Mouse (Mus musculus) kidney, adult 2 months (tissue): ENCODE results near the gene Rtn4rl1. TPM values are rescaled to one million over a fixed set of nuclear protein-coding genes. Genes with fewer than 3 reads are reported as not detected.

ENCODE experiments used
- DNase-seq: peaks from one replicate; pipeline ENCODE4 v3.0.0; 2021
- H3K27ac ChIP-seq: fragments of 200-500 bp; 2 replicates; pipeline ENCODE4 v1.5.1; 2012; ENCODE audit warnings: low read depth, low read length, control low read depth, inconsistent platforms; ENCODE audit not compliant: insufficient read depth
- H3K27me3 ChIP-seq: fragments of 200-500 bp; replicated peaks from 2 replicates; pipeline ENCODE4 v1.6.1; 2012; ENCODE audit warnings: mild to moderate bottlenecking, moderate library complexity, low read length, inconsistent platforms; ENCODE audit not compliant: control insufficient read depth, insufficient read depth
- H3K36me3 ChIP-seq: fragments of 200-500 bp; 2 replicates; pipeline ENCODE4 v1.6.1; 2012; ENCODE audit warnings: mild to moderate bottlenecking, moderate library complexity, low read length, inconsistent platforms; ENCODE audit not compliant: control insufficient read depth, insufficient read depth
- H3K4me1 ChIP-seq: fragments of 200-500 bp; 2 replicates; pipeline ENCODE4 v1.6.1; 2011; ENCODE audit warnings: low read length; ENCODE audit not compliant: control insufficient read depth, insufficient read depth
- H3K4me3 ChIP-seq: fragments of 200-500 bp; 2 replicates; pipeline ENCODE4 v1.5.1; 2011; ENCODE audit warnings: mild to moderate bottlenecking, low read depth, low read length, control low read depth; ENCODE audit not compliant: insufficient read depth
- CTCF ChIP-seq: fragments of 200-500 bp; conservative IDR thresholded peaks from 2 replicates; pipeline ENCODE4 v1.5.1; 2011; ENCODE audit warnings: low read depth, mild to moderate bottlenecking, control low read depth, low read length, moderate library complexity, mixed read lengths; ENCODE audit not compliant: insufficient read depth, insufficient read length
- POLR2A ChIP-seq: fragments of 200-500 bp; IDR thresholded peaks from one replicate; pipeline ENCODE4 v1.6.1; 2011; ENCODE audit warnings: low read depth, low read length, control low read depth
- WGBS: fragments of 180-500 bp; shearing (Covaris S2); methylation state at CpG from one replicate; pipeline ENCODE4 v1.1.7; 2018; 5-methylcytosine and 5-hydroxymethylcytosine counted together
- polyA plus RNA-seq: library from polyadenylated mRNA; depleted of rRNA; stranded (reverse); fragments of >200 nt; gene quantifications from 2 replicates; pipeline ENCODE4 v1.2.3, GENCODE M21; 2012

Gene Rtn4rl1
- polyA plus RNA-seq, 1 experiment, result 11.3 TPM

DNA sequence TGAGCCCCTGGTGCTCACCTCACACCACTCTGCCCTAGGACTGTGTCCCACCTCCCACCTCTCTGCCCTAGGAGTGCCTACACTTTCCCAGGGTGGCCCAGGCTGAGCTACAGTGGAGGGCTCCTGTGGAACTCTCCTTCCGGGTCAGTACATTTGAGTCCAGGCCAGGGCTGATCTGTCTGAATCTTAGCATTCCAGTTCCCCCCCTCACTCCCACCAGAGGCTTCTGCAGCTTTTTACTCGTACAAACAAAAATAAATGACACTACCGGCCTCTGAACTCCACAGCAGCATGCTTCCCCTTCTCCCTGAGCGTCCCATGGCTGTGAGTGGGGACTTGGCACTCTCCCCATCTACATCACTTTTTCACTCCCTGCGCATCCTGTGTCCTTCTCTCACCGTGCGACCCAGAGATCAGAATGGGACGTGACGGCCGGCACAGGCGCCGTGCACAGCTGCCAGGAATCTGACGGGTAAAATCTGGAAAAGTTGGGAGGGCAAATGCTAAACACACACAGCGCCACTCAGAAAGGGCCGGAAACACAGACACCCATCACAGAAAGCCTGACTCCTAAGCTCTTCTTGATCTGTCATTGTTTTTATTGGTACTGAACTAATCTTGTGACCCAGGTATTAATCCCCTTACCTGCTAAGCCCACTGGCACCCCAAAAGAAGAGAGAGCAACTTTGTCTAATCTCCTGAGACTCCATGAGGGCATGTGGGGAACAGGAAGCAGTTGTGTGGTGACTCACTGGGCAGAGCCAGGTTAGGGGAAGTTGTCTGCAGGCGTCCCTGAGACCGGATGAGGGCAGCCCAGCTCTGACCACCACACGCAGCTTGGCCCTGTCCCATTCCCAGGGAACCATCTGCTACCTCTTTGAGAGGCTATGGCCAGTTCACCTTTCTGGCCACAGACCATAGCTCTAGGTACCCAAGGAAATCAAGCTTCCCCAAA is 40.7 kb upstream of the Rtn4rl1 start:
- Histone ChIP-seq H3K36me3 (0 out of 2 replicates have a peak, but pooled peaks cover 2% of the 10 kb centered on the region), H3K27me3 (no peaks in the 10 kb centered on the region), H3K4me1 (peaks cover 12% of the 10 kb centered on the region; the same call in 1 of the 2 replicates), H3K4me3 (no peak overlapping the region), H3K27ac (peak overlapping the region; percentile 95)
- TF ChIP-seq CTCF (no peak), POLR2A (no peak)
- WGBS, result 61% methylated on average over 18 of the region's 18 CpGs
- peak; percentile 70 for DNase-seq

DNA sequence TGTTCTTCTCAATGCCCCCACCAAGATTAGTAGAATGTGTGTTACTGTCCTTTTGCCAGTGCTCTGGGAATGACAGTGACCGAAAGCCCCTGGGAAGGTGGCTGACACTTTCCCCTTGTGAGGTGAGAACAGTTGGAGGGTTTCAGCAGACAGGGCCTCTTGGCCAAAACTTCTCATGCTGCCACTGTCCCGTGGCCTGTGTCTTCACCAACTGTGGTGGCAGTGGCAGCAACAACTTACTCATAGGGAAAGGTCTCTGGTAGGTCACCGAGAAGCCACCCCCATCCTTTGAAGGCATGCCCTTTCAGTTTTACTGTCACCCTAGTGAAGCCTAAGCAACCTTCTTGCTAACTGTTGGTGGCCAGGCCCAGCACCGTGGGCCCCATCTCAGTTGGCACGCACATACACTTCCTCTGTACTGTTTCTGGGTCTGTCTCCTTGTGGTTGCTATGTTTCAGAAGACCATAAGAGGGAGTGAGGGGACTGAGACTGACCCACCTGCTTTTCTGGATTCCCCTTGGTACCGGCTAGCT is 39.5 kb upstream of the Rtn4rl1 start:
- H3K27ac ChIP-seq, result no peak overlapping the region
- peaks cover 10% of the 10 kb centered on the region; the same call in 1 of the 2 replicates for H3K4me1 ChIP-seq
- H3K4me3 ChIP-seq, result no peak overlapping the region
- no peak for TF ChIP-seq POLR2A
- TF ChIP-seq CTCF, result 0 out of 2 replicates have a peak, but pooled peaks have one; percentile 15
- 0 out of 2 replicates have a peak, but pooled peaks cover 2% of the 10 kb centered on the region for H3K36me3 ChIP-seq
- 61% methylated on average over 6 of the region's 6 CpGs for WGBS
- DNase-seq, result no peak
- no peaks in the 10 kb centered on the region for H3K27me3 ChIP-seq

DNA sequence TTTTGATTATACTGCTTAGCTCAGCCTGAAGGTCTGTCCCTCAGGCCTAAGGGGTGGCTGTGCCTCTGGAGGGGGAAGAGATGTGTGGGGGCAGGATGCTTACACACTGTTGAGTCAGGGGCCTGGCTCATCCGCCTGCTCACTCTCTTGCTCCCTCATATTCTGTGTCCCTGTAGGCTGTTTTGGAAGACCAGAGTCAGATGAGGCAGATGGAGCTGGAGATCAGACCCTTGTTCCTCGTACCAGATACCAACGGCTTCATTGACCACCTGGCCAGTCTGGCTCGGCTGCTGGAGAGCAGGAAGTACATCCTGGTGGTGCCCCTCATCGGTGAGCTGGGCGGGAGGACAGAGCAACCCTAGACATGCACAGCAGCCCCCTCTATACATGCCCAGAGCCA is 37.6 kb upstream of the Rtn4rl1 start:
- H3K36me3 ChIP-seq, result 0 out of 2 replicates have a peak, but pooled peaks cover 2% of the 10 kb centered on the region

DNA sequence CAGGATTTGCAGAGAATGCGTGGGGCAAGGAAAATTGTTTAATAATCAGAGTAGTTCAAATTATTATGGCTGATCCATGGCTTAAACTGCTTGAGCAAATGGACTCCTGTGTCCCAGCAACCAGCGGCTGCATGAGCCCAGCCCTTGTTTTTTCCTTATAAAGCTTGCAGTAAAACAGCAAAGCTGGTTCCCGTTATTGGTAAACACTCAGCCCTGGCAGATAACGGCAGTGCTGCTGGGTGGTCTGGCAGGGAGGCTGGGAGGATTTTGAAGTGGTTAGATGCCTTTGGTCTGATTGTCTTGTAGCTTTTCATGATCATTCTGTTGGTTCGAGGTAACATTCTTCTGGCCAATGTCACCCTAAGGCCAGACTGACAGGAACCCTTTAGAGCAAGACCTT is 37.2 kb upstream of the Rtn4rl1 start:
- H3K27ac ChIP-seq, result peak overlapping the region; percentile 37
- no peak overlapping the region for H3K4me3 ChIP-seq
- no peaks in the 10 kb centered on the region for H3K27me3 ChIP-seq
- TF ChIP-seq CTCF, result no peak
- TF ChIP-seq POLR2A, result no peak
- peaks cover 10% of the 10 kb centered on the region; the same call in 1 of the 2 replicates for H3K4me1 ChIP-seq
- no peak for DNase-seq
- 73% methylated on average over 5 of the region's 5 CpGs for WGBS
- no peaks in the 10 kb centered on the region for H3K36me3 ChIP-seq

More for the DNA sequence above, 37.6 kb upstream of the Rtn4rl1 start:
- Histone ChIP-seq H3K27ac (no peak overlapping the region), H3K4me3 (no peak overlapping the region), H3K27me3 (no peaks in the 10 kb centered on the region), H3K4me1 (peaks cover 10% of the 10 kb centered on the region; the same call in 1 of the 2 replicates)
- no peak for DNase-seq
- WGBS, result 76% methylated on average over 6 of the region's 6 CpGs
- TF ChIP-seq POLR2A (no peak), CTCF (no peak)

DNA sequence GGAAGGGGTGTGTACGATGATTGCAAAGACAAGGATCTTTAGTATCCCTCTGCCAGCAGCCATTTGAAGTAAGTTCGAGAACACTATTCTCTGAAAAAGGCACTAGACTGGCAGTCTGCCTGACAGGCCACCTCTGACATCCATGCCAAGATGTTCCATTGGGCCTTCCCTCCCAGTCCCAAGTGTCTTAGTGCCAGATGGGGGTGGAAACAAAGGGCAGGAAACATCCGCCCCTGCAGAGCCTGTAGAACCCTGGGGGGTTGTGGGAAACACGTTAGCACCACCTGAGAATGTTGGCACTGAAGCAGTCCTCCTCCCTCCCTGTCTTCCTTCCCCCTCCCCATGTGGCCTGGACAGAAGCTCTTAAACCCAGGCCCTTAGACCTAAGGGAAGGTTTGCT is 36.5 kb upstream of the Rtn4rl1 start:
- WGBS, result 46% methylated on average over 4 of the region's 4 CpGs
- no peak for TF ChIP-seq POLR2A
- no peak for TF ChIP-seq CTCF
- DNase-seq, result peak; percentile 63
- no peaks in the 10 kb centered on the region for H3K27me3 ChIP-seq
- H3K4me1 ChIP-seq, result peaks cover 10% of the 10 kb centered on the region; the same call in 1 of the 2 replicates
- H3K36me3 ChIP-seq, result no peaks in the 10 kb centered on the region
- H3K27ac ChIP-seq, result peak overlapping the region; percentile 37
- no peak overlapping the region for H3K4me3 ChIP-seq

DNA sequence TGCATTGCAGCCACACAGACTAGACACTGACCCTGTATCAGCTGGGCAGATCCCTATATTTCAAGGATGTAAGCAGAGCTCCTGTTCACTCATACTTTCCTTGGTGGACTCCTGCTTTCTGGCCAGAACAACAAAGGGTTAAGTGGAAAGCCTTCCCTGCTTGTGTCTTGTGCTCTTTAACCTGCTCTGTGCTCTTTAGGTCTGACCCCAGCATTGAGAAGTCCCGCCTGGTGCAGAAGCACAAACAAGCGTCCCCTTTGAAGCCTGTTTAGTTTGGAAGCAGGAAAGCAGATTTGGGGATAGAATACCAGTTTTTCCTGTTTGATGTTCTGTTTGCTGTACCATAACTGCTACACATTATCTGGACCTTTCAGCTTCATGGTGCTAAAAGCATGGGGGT is 35.7 kb upstream of the Rtn4rl1 start:
- peak overlapping the region; percentile 32; the same call in 1 of the 2 replicates for H3K27ac ChIP-seq

DNA sequence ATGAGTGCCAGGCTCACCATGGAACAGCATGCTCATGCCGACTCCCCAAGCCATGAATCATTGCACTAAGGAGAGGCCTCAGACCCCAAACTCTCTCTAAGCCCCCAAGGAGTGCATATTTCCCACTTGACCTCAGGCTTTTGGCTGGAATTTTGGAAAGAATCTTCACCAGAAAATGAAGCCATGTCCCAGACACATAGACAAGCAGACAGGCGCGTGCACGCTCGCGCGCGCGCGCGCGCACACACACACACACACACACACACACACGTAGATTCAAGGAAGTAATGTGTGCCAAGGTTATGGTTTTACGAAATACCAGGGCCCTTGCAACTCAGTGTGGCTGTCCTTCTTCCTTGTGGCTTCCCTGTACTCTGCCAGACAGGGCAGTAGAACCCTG is 35.2 kb upstream of the Rtn4rl1 start:
- no peaks in the 10 kb centered on the region for H3K27me3 ChIP-seq
- DNase-seq, result no peak
- H3K36me3 ChIP-seq, result no peaks in the 10 kb centered on the region; the same call in 1 of the 2 replicates
- TF ChIP-seq CTCF, result no peak
- TF ChIP-seq POLR2A, result no peak
- WGBS, result 84% methylated on average over 14 of the region's 14 CpGs
- H3K4me1 ChIP-seq, result peaks cover 11% of the 10 kb centered on the region; the same call in 1 of the 2 replicates
- no peak overlapping the region for H3K4me3 ChIP-seq
- H3K27ac ChIP-seq, result peak overlapping the region; percentile 24; the same call in 1 of the 2 replicates

More for the DNA sequence above, 35.7 kb upstream of the Rtn4rl1 start:
- Histone ChIP-seq H3K27me3 (no peaks in the 10 kb centered on the region), H3K4me1 (peaks cover 6% of the 10 kb centered on the region; the same call in 1 of the 2 replicates), H3K36me3 (no peaks in the 10 kb centered on the region; the same call in 1 of the 2 replicates), H3K4me3 (no peak overlapping the region)
- no peak for DNase-seq
- 49% methylated on average over 2 of the region's 2 CpGs for WGBS
- TF ChIP-seq POLR2A (no peak), CTCF (no peak)
